Mouse (Mus musculus) liver, embryonic 11.5 days (tissue): Measurements from ENCODE around the gene Slc39a9. TPM values are rescaled to one million over a fixed set of nuclear protein-coding genes. Genes with fewer than 3 reads are reported as not detected.

Experiments used
- ATAC-seq: fragments of 200-750 bp; cut with Nextera tagmentation; replicated peaks from 2 replicates; pipeline ENCODE4 v1.8.0; 2017; ENCODE audit warnings: moderate number of reproducible peaks, mild to moderate bottlenecking, moderate TSS enrichment, moderate library complexity; ENCODE audit not compliant: low FRiP score
- DNase-seq: peaks from one replicate; pipeline ENCODE4 v3.0.0-alpha.2; 2017; ENCODE audit warnings: low spot score
- H3K27ac ChIP-seq: fragments of 300-500 bp; sonication (generic); 2 replicates; pipeline ENCODE4 v1.5.1; 2014; ENCODE audit warnings: mild to moderate bottlenecking, low read depth, low read length, control low read depth
- H3K27me3 ChIP-seq: fragments of 300-500 bp; sonication (generic); replicated peaks from 2 replicates; pipeline ENCODE4 v1.6.1; 2014; ENCODE audit warnings: low read length, mixed read lengths; ENCODE audit not compliant: control insufficient read depth, insufficient read depth
- H3K36me3 ChIP-seq: fragments of 300-500 bp; sonication (generic); 2 replicates; pipeline ENCODE4 v1.6.1; 2014; ENCODE audit warnings: mild to moderate bottlenecking, low read length, moderate library complexity, mixed read lengths; ENCODE audit not compliant: control insufficient read depth, insufficient read depth
- H3K4me1 ChIP-seq: fragments of 300-500 bp; sonication (generic); replicated peaks from 2 replicates; pipeline ENCODE4 v1.6.1; 2014; ENCODE audit warnings: low read length, mixed read lengths; ENCODE audit not compliant: control insufficient read depth, insufficient read depth
- H3K4me2 ChIP-seq: fragments of 300-500 bp; sonication (generic); 2 replicates; pipeline ENCODE4 v1.6.1; 2014; ENCODE audit warnings: mild to moderate bottlenecking, control low read depth, moderate library complexity
- H3K4me3 ChIP-seq: fragments of 300-500 bp; sonication (generic); 2 replicates; pipeline ENCODE4 v1.5.1; 2014; ENCODE audit warnings: low read depth, low read length, control low read depth
- H3K9ac ChIP-seq: fragments of 300-500 bp; sonication (generic); 2 replicates; pipeline ENCODE4 v1.6.1; 2014; ENCODE audit warnings: low read depth, low read length, control low read depth
- H3K9me3 ChIP-seq: fragments of 300-500 bp; sonication (generic); 2 replicates; pipeline ENCODE4 v1.6.1; 2016; ENCODE audit warnings: low read length, inconsistent platforms, mixed read lengths; ENCODE audit not compliant: control insufficient read depth
- WGBS: fragments of 180-500 bp; shearing (Covaris S2); extraction: QIAGEN DNeasy Blood & Tissue Kit; methylation state at CpG from one replicate; pipeline ENCODE4 v1.1.7; 2014; 5-methylcytosine and 5-hydroxymethylcytosine counted together
- polyA plus RNA-seq: library from polyadenylated mRNA; unstranded; fragments of >200 nt; fragmentation: Nextera tagmentation; extraction: Ambion mirVana; gene quantifications from 2 replicates; pipeline ENCODE4 v1.2.1, GENCODE M21; 2014

The Slc39a9 gene
- polyA plus RNA-seq, 1 experiment from 2014 or later = 21.4 TPM

GRCm38 (mm10) chr12:80692269-80692972, 48.7 kb downstream of the Slc39a9 start, which contains the start of gene Plekhd1:
TSS of gene Plekhd1 (plus strand) at chr12:80692591.
- peak; percentile 50 for DNase-seq
- Histone ChIP-seq H3K27ac (no peak within 1 kb of the TSS), H3K9me3 (no peaks in the 10 kb centered on the region), H3K4me2 (peak within 1 kb of the TSS; percentile 67), H3K9ac (no peak within 1 kb of the TSS), H3K36me3 (no peaks in the 10 kb centered on the region), H3K27me3 (peaks cover 53% of the 10 kb centered on the region), H3K4me3 (peak within 1 kb of the TSS; percentile 42), H3K4me1 (peaks cover 5% of the 10 kb centered on the region; the same call in 1 of the 2 replicates)
- WGBS = 5% methylated on average over 49 of the region's 52 CpGs
- ATAC-seq = peak; percentile 62

DNA sequence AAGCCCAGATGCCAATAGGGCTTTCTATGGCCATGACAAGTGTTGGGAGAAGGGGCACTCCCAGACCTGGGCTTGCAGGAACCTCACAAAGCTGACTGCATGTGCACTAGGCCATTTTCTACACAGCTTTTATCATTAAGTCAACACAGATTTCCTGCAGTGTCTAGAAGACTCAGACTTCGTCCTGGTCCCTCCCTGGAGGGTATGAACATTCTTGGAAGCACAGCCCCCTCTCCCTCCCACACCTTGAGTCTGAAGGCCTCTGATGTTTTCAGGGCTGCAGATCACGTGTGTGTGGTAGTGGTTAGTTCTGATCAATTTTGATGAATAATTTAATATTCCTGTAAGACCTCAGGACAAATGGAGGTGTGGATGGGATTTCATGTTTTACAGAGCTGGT, 50.0 kb downstream of the Slc39a9 start:
- Histone ChIP-seq H3K27me3 (peaks cover 53% of the 10 kb centered on the region), H3K4me1 (peaks cover 9% of the 10 kb centered on the region), H3K4me2 (no peak overlapping the region), H3K9me3 (no peaks in the 10 kb centered on the region), H3K27ac (no peak overlapping the region), H3K4me3 (no peak overlapping the region), H3K9ac (no peak overlapping the region), H3K36me3 (no peaks in the 10 kb centered on the region)
- no peak for DNase-seq
- ATAC-seq = no peak
- WGBS = 35% methylated on average over 2 of the region's 2 CpGs

GRCm38 (mm10) chr12:80695004-80695403, 51.3 kb downstream of the Slc39a9 start:
- Histone ChIP-seq H3K9ac (no peak overlapping the region), H3K4me1 (peaks cover 18% of the 10 kb centered on the region), H3K4me2 (no peak overlapping the region), H3K4me3 (no peak overlapping the region), H3K27ac (no peak overlapping the region), H3K36me3 (no peaks in the 10 kb centered on the region), H3K27me3 (peaks cover 53% of the 10 kb centered on the region), H3K9me3 (no peaks in the 10 kb centered on the region)
- 77% methylated on average over 3 of the region's 3 CpGs for WGBS
- no peak for ATAC-seq
- no peak for DNase-seq

- H3K9ac ChIP-seq = peak overlapping the region; percentile 46
- ATAC-seq (peak; percentile 99), DNase-seq (no peak)
- peak overlapping the region; percentile 31 for H3K4me2 ChIP-seq
- H3K36me3 ChIP-seq = no peaks in the 10 kb centered on the region
- H3K9me3 ChIP-seq = no peaks in the 10 kb centered on the region
- H3K4me3 ChIP-seq = no peak overlapping the region
- H3K27ac ChIP-seq = peak overlapping the region; percentile 91
- peaks cover 18% of the 10 kb centered on the region for H3K27me3 ChIP-seq
- 63% methylated on average over 5 of the region's 5 CpGs for WGBS
- H3K4me1 ChIP-seq = peaks cover 13% of the 10 kb centered on the region
Measured at GRCm38 (mm10) chr12:80698526-80699143, 55.0 kb downstream of the Slc39a9 start.

DNA sequence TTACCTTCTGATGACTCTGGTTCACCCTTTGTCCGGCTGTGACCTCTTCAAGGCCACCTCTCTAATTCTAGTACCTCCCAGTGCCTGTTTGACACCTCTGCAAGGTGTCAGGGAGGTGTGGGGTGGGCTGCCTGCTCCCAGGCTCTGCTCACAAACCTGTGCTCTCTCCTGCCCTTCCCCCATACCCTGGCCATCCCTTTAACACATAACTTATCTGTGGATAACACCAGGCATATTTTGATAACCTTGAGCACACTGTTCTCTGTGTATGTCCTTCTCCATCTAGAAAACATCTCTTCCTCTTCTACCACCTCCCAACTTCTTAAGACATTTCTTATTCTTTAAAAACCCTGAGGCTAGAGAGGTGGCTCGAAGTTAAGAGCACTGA, 55.5 kb downstream of the Slc39a9 start:
- Histone ChIP-seq H3K27me3 (peaks cover 13% of the 10 kb centered on the region), H3K27ac (peak overlapping the region; percentile 91), H3K36me3 (no peaks in the 10 kb centered on the region), H3K4me3 (no peak overlapping the region), H3K9me3 (no peaks in the 10 kb centered on the region), H3K4me1 (peaks cover 13% of the 10 kb centered on the region), H3K9ac (peak overlapping the region; percentile 46), H3K4me2 (peak overlapping the region; percentile 31)
- DNase-seq (peak; percentile 50), ATAC-seq (peak; percentile 88)
- 45% methylated on average over 2 of the region's 2 CpGs for WGBS

GRCm38 (mm10) chr12:80701332-80701731, 57.6 kb downstream of the Slc39a9 start:
- Histone ChIP-seq H3K9ac (no peak overlapping the region), H3K27ac (no peak overlapping the region), H3K36me3 (no peaks in the 10 kb centered on the region), H3K4me2 (no peak overlapping the region), H3K4me3 (no peak overlapping the region), H3K27me3 (peaks cover 7% of the 10 kb centered on the region), H3K9me3 (no peaks in the 10 kb centered on the region), H3K4me1 (peaks cover 13% of the 10 kb centered on the region)
- WGBS = 70% methylated on average over 7 of the region's 7 CpGs
- DNase-seq = no peak
- no peak for ATAC-seq

DNA sequence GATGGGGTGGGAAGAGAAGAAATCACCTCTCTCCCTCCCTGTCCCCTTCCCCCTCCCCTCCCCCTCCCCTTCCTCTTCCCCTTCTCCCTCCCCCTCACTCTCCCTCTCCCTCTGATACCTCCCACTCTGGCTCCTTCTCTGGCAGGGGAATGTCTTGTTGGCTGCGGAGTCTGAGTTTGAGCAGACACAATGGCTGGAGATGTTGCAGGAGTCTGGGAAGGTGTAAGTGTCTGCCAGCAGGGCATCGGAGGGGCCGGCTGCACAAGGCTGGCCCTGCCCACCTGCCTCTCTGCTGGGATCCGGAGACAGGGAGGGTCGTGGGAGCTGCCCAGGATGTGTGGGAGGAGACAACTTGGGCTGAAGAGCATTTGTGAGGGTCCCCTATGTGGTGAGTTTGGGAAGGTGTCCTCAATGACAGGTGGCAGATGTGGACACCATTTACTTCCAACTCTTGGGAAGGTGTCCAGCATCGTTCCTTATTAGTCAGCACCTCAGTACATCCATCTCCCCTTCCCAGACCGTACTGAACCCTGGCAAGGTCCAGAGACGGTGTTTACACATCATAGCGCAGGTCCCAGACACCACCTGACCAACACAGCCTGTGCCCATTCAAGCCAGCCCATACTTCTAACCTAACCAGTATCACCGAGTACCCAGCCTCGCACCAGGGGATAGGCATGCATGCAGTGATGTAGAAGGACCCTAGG, 62.7 kb downstream of the Slc39a9 start:
- Histone ChIP-seq H3K9ac (no peak overlapping the region), H3K4me1 (no peaks in the 10 kb centered on the region; the same call in 1 of the 2 replicates), H3K9me3 (no peaks in the 10 kb centered on the region), H3K36me3 (no peaks in the 10 kb centered on the region), H3K27me3 (peaks cover 18% of the 10 kb centered on the region), H3K27ac (no peak overlapping the region), H3K4me3 (no peak overlapping the region), H3K4me2 (no peak overlapping the region)
- ATAC-seq = no peak
- no peak for DNase-seq
- WGBS = 49% methylated on average over 11 of the region's 11 CpGs

DNA sequence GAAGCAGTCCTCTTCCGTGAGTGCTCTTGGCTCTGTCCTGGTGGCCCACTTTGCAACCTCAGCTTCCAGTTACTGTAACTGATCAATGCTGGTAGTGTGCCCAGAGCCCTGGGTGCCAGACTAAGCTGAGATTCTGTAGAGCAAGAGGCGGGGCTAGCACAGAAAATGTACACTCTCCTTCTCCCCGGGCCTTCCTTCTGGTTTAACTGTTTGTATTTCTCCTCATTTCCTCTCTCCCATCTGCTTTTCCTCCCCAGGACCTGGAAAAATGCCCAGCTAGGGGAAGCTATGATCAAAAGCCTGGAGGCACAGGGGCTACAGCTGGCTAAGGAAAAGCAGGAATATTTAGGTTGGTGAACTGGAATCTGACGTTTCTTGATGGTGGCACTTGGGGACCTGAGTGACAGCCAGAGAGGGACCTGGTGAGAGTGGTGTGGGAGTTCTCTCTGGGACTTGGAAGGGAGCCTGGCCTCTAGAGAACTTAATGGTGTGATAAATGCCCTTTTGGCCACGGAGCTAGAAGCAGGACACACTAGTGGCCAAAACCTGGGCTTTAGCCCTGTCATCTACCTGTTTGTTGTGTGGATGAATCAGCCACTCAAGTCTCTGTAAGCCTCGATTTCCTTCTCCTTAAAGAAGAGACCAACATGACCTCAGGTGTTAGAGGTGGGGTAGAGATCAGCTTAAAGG, 63.4 kb downstream of the Slc39a9 start:
- Histone ChIP-seq H3K36me3 (no peaks in the 10 kb centered on the region), H3K4me2 (no peak overlapping the region), H3K4me1 (no peaks in the 10 kb centered on the region; the same call in 1 of the 2 replicates), H3K9ac (no peak overlapping the region), H3K9me3 (no peaks in the 10 kb centered on the region), H3K27me3 (peaks cover 18% of the 10 kb centered on the region), H3K27ac (no peak overlapping the region), H3K4me3 (no peak overlapping the region)
- no peak for ATAC-seq
- WGBS = 51% methylated on average over 6 of the region's 6 CpGs
- no peak for DNase-seq
